25 mouse cellular contexts compared by ENCODE assay signal in genomic region chr5:7276659-7277455, GRCm38 (mm10). TPM values are rescaled to one million over a fixed set of nuclear protein-coding genes. Genes with fewer than 3 reads are reported as not detected.
DNase-seq lines count a peak whose midpoint lies in the region; ATAC-seq and TF ChIP-seq lines count a peak whose summit lies in the region.
"Had no signal": no experiment of that assay in that cellular context is flagged by ENCODE, and none has a peak within 500 bp of the region (broad histone marks: within the 10 kb centered on the region; RNA-seq: fewer than 3 reads in every experiment).

No protein-coding gene starts in this region.

- no peak for TF ChIP-seq CTCF in cerebellum, adult 2 months (IDR thresholded peaks at IDR 0.05; ENCODE audit: borderline replicate concordance, insufficient read depth, low read depth, low read length)

- 0 out of 2 replicates have a peak, but pooled peaks have one; percentile 32 for ATAC-seq in liver, embryonic 16.5 days (ENCODE audit: low read depth)
- peak; percentile 99 for ATAC-seq in erythroblast, adult 5-6 weeks (replicated peaks; ENCODE audit: low FRiP score, poor library complexity, severe bottlenecking)
- ATAC-seq in monocyte, adult 5-6 weeks (replicated peaks; ENCODE audit: insufficient number of reproducible peaks, low FRiP score, low TSS enrichment, poor library complexity, severe bottlenecking): peak; percentile 87
- ATAC-seq: forebrain, embryonic 14.5 days; lung, postnatal 0 days had no signal

- no peaks in the 10 kb centered on the region for H3K4me1 ChIP-seq in liver, embryonic 16.5 days (ENCODE audit: control insufficient read depth, low read depth, low read length)
- H3K4me1 ChIP-seq in cerebellum, adult 2 months (ENCODE audit: control insufficient read depth, insufficient read depth, low read length): no peaks in the 10 kb centered on the region
- H3K4me1 ChIP-seq: hindbrain, embryonic 15.5 days; limb, embryonic 10.5 days; liver, embryonic 13.5 days had no signal

- no peak overlapping the region for H3K4me2 ChIP-seq in liver, embryonic 16.5 days (ENCODE audit: low read depth, low read length)
- H3K4me2 ChIP-seq: hindbrain, embryonic 15.5 days; liver, embryonic 13.5 days; midbrain, embryonic 11.5 days had no signal

- 62% methylated on average over 7 of the region's 7 CpGs for WGBS in liver, embryonic 16.5 days (ENCODE audit: insufficient replicate concordance)
- 91% methylated on average over 7 of the region's 7 CpGs for WGBS in cerebellum, adult 2 months

- no peaks in the 10 kb centered on the region for H3K9me3 ChIP-seq in liver, embryonic 16.5 days (replicated peaks; ENCODE audit: control insufficient read depth, low read length)
- H3K9me3 ChIP-seq: hindbrain, embryonic 15.5 days; limb, embryonic 10.5 days; liver, embryonic 13.5 days had no signal

- H3K27ac ChIP-seq in liver, embryonic 16.5 days (ENCODE audit: low read length): no peak overlapping the region
- H3K27ac ChIP-seq in cerebellum, adult 2 months (ENCODE audit: insufficient read depth, low read length): no peak overlapping the region
- H3K27ac ChIP-seq: hindbrain, embryonic 15.5 days; limb, embryonic 10.5 days; liver, embryonic 13.5 days had no signal

- no peak for TF ChIP-seq POLR2A in cerebellum, adult 2 months (IDR thresholded peaks at IDR 0.05; ENCODE audit: borderline replicate concordance, insufficient read depth, low read length)

- DNase-seq in liver (no peak), MEL-GATA-1-ER (ENCODE audit: extremely low read depth, low read depth) (peak; percentile 5)
- no peak for DNase-seq in cerebellum, adult 2 months
- DNase-seq in testis, postnatal 10 days (ENCODE audit: low spot score): no peak
- DNase-seq in left cerebral cortex, adult 11 months (ENCODE audit: low spot score): no peak
- DNase-seq: adrenal gland, postnatal 25 days; cerebellum, postnatal 10 days; heart, adult 18-20 months; kidney, adult 2 months; kidney, postnatal 4 days; liver, embryonic 13.5 days; thymus, adult 2 months had no signal

- H3K4me3 ChIP-seq in liver, embryonic 16.5 days (ENCODE audit: low read depth, low read length): no peak overlapping the region
- no peak overlapping the region for H3K4me3 ChIP-seq in cerebellum, adult 2 months (replicated peaks; ENCODE audit: insufficient read depth, low read depth, low read length)
- H3K4me3 ChIP-seq: hindbrain, embryonic 15.5 days; limb, embryonic 10.5 days; liver, embryonic 13.5 days; myocyte had no signal

- no peak overlapping the region for H3K9ac ChIP-seq in liver, embryonic 16.5 days (ENCODE audit: low read depth, low read length)
- H3K9ac ChIP-seq: hindbrain, embryonic 15.5 days; liver, embryonic 13.5 days had no signal

- no peaks in the 10 kb centered on the region for H3K27me3 ChIP-seq in liver, embryonic 16.5 days (ENCODE audit: control insufficient read depth, insufficient read depth, low read depth, low read length)
- H3K27me3 ChIP-seq in cerebellum, adult 2 months (ENCODE audit: control insufficient read depth, insufficient read depth, low read length): no peaks in the 10 kb centered on the region
- H3K27me3 ChIP-seq: CH12.LX; hindbrain, embryonic 15.5 days; liver, embryonic 13.5 days had no signal

- no peaks in the 10 kb centered on the region for H3K36me3 ChIP-seq in liver, embryonic 16.5 days (ENCODE audit: control insufficient read depth, insufficient read depth)
- H3K36me3 ChIP-seq: hindbrain, embryonic 15.5 days; limb, embryonic 10.5 days; liver, embryonic 13.5 days had no signal

RNA-seq across cellular contexts. Expression of gene Tex47, which starts 27.1 kb away (rescaled TPM):
- polyA plus RNA-seq in liver, embryonic 16.5 days (2015; fragmentation: Nextera tagmentation; extraction: Ambion mirVana): 0.08 TPM in 1 of 2 replicates, not detected in the other
- total RNA-seq in erythroblast, adult 5-6 weeks (2015; ENCODE audit: low replicate concordance): not detected in 2 replicates
- 0.42 TPM in 1 of 2 replicates, not detected in the other for total RNA-seq in erythroblast, adult 5-6 weeks (2017; ENCODE audit: low replicate concordance)
- total RNA-seq in monocyte, adult 5-6 weeks (2017): not detected in 3 replicates
- not detected in 2 replicates for polyA plus RNA-seq in cerebellum, adult 2 months (2012; rRNA removed)
- total RNA-seq: adrenal gland, postnatal 25 days; CH12.LX; gastrocnemius, adult 18-20 months; heart, adult 18-20 months; layer of hippocampus, postnatal 25 days had no signal
- polyA plus RNA-seq: heart, embryonic 16.5 days; kidney, adult 2 months; limb, embryonic 10.5 days; liver, embryonic 13.5 days; midbrain, embryonic 11.5 days; myocyte; thymus, adult 2 months had no signal

Comparison
In these comparisons a context has a peak if more than half of its experiments do, and no peak if none do; other contexts are left out.
1. ATAC-seq: peak in every context shown above with its lines; median percentile 99 in erythroblast, adult 5-6 weeks; 87 in monocyte, adult 5-6 weeks; 32 in liver, embryonic 16.5 days.